Mouse (Mus musculus) megakaryocyte, embryonic 14.5 days (primary cell): ENCODE measurements around the gene Snx8.

ENCODE experiments used
- FLI1 ChIP-seq: IDR thresholded peaks from 2 replicates; pipeline ENCODE4 v1.6.1; 2012; ENCODE audit warnings: low read length, inconsistent platforms, mixed read lengths
- GATA1 ChIP-seq: IDR thresholded peaks from 3 replicates; pipeline ENCODE4 v1.6.1; 2012; ENCODE audit warnings: mixed read lengths, low read length, inconsistent platforms, borderline replicate concordance

GRCm38 (mm10) chr5:140388588-140389576 lies at the start of gene Snx8:
- TF ChIP-seq GATA1 (no peak), FLI1 (no peak)
